Mouse (Mus musculus): Measurements from ENCODE around the gene Rin2. TPM values are rescaled to one million over a fixed set of nuclear protein-coding genes. Genes with fewer than 3 reads are reported as not detected.

The Rin2 gene
- polyA plus RNA-seq, 1 experiment from 2014 or later: 18.4 TPM

DNA sequence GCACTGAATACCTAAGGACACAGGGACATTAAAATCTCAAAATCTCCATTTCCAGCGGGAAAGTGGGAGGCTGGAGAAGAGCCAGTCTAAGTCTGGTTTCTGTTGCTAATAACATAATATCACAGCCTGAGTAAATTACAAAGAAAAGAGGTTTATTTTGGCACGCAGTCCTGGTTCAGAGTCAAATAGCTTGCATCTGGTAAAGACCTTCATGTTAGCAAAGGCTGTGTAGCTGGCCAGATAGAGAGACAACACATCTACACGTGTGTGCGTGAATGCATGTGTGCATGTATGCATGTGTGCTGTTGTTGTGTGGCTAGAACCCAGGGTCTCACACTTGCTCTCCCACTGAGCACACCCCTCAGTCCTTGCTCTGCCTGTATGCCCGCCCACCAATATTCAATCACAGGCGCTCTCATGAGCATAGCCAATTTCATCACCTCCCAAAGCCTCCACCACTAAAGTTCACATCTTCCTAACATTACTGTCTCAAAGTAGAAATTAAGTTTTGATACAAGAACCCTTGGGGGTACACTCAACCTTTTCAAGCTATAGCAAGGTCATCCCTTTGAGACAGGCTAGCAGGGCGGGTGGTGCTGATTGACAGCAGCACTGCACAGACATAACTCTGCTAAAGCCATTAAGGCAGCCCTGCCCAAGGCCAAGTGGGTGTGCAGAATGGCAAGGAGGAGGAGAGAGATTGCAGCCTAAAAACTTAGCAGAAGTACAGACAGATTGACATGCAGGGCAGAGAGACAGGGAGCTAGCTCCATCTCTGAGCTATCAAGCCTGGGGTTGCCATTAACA lies 95.9 kb downstream of the Rin2 start:
- 60% methylated on average over 7 of the region's 7 CpGs for WGBS
- H3K27ac ChIP-seq: peak overlapping the region; percentile 31; the same call in 1 of the 2 replicates
- peaks cover 25% of the 10 kb centered on the region for H3K4me1 ChIP-seq (replicated peaks)
- no peaks in the 10 kb centered on the region for H3K9me3 ChIP-seq (replicated peaks)
- no peaks in the 10 kb centered on the region for H3K36me3 ChIP-seq
- H3K4me3 ChIP-seq: no peak overlapping the region
- H3K4me2 ChIP-seq: no peak overlapping the region
- H3K27me3 ChIP-seq: no peaks in the 10 kb centered on the region
- H3K9ac ChIP-seq: no peak overlapping the region
- ATAC-seq (replicated peaks; ENCODE audit: insufficient number of reproducible peaks, insufficient read depth, low FRiP score, low read depth): no peak

DNA sequence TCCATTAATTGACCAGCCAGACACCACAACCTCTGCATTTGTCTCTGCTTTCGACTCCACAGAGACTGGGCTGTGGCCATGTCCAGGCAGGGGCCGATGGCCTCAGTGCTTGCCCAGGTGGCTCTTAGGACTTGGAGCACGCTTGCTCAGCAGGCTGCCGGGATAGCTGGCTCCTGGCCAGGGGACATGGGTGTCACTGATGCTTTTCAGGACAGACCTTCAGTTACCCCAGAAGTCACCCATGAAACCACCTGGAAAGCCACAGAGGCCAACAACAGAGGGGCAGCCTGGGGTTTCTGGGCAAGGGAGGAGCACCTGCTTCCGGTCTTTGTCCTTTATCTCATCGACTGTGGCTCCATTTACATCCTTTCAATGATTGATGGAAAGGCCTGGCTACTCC lies 108.2 kb downstream of the Rin2 start:
- H3K9ac ChIP-seq: no peak overlapping the region
- WGBS: 28% methylated on average over 6 of the region's 6 CpGs
- H3K9me3 ChIP-seq (replicated peaks): no peaks in the 10 kb centered on the region
- H3K27me3 ChIP-seq: no peaks in the 10 kb centered on the region
- H3K27ac ChIP-seq: no peak overlapping the region
- no peak overlapping the region for H3K4me3 ChIP-seq
- H3K4me2 ChIP-seq: no peak overlapping the region
- no peaks in the 10 kb centered on the region for H3K36me3 ChIP-seq
- ATAC-seq (replicated peaks; ENCODE audit: insufficient number of reproducible peaks, insufficient read depth, low FRiP score, low read depth): no peak
- H3K4me1 ChIP-seq (replicated peaks): peaks cover 35% of the 10 kb centered on the region

DNA sequence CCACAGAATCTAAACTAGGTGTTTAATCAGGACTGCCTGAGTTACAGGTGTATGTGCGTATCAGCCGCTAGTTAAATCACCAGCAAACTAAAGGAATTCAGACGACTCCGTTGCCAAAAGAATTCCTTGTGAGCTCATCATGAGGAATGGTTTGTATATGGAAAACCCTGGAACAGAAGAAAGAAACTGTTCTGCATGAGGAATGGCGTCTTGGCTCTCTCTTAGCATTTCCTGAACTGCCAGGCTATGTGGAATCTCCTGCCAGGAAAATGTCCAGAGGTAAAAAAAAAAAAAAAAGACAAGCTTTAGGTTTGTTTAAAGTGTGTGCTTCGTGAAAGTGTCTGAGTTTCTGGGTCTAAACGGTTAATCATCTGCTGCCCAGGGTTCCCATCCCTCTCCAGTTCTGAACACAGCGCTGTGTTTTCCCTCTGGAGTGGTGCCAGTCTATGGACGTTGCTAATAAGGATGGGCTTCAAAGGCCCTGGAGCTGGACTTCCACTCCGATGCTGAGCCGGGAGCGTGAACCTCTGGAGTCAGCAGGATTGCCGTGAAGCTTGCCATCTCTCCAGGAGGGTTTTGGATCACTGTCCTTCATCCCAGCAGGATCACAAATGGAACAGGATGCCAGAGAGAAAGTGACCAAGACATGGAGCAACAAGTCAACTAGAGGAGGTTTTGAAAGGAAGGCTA lies 109.4 kb downstream of the Rin2 start:
- peak overlapping the region; percentile 79 for H3K27ac ChIP-seq
- no peak overlapping the region for H3K4me2 ChIP-seq
- no peaks in the 10 kb centered on the region for H3K36me3 ChIP-seq
- no peaks in the 10 kb centered on the region for H3K27me3 ChIP-seq
- 50% methylated on average over 13 of the region's 13 CpGs for WGBS
- H3K9me3 ChIP-seq (replicated peaks): no peaks in the 10 kb centered on the region
- H3K9ac ChIP-seq: no peak overlapping the region
- no peak overlapping the region for H3K4me3 ChIP-seq
- ATAC-seq (replicated peaks; ENCODE audit: insufficient number of reproducible peaks, insufficient read depth, low FRiP score, low read depth): no peak
- H3K4me1 ChIP-seq (replicated peaks): peaks cover 35% of the 10 kb centered on the region

DNA sequence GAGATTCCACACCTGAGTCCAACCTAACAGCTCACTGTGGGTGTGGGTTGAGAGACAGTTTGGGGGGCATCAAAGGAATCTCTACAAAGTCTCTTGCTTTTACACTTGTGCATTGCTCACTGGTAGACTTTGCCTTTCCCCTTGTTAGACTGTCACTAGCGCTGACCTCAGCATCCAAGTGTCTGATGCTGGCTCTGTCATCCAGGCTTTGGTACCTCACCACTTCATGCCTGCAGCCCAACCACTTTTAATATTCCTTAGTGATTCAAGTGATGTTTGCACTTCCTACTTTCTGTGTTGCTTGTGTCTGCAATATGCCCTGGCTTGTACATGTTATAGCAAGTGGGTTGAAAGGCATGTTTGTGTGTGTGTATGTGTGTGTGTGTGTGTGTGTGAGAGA lies 109.9 kb downstream of the Rin2 start:
- Histone ChIP-seq H3K4me1 (replicated peaks) (peaks cover 35% of the 10 kb centered on the region), H3K27me3 (no peaks in the 10 kb centered on the region), H3K4me2 (no peak overlapping the region), H3K27ac (peak overlapping the region; percentile 79), H3K9me3 (replicated peaks) (no peaks in the 10 kb centered on the region), H3K9ac (no peak overlapping the region), H3K36me3 (no peaks in the 10 kb centered on the region), H3K4me3 (no peak overlapping the region)
- WGBS: 63% methylated on average over 1 of the region's 1 CpGs
- ATAC-seq (replicated peaks; ENCODE audit: insufficient number of reproducible peaks, insufficient read depth, low FRiP score, low read depth): no peak

DNA sequence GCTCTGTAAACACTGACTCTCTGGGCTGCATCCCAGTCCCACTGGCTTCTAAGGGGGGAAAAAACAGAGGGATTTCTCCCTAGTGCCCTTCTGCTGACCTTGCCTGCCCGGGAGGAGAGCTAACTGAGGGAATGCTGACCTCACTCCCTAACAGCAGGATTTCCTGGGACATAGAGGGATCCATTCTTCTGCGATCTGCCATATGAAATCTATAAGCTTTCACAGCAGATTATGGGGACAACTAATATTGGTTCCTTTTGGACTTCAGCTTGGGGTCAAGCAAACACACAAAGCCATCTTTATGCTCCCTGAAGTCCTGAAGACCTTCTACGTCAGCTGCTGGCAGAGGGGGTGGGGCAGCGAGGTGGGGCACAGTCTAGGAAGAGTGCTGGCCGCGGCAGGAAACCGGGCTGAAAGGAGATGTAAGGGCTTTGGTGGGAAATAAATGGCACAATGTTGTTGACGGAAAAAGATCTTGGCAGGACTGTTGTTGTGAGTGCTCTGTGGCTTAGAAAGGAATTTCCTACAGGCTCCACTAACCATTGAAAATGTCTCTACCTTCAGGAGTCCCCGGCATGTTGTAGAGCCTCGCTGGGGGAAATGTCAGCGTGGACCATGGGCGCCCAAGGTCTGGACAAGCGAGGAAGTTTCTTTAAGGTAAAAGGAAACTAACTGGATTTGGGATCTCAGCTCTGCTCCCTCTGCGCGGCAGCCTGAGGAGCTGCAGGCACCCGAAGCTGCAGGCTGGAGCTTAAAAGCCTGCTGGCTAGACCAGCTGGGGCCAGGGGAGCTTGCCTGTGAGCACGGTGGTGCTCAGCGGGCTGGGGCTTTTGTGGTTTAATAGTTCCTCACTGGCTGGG lies 111.0 kb downstream of the Rin2 start:
- Histone ChIP-seq H3K4me2 (peak overlapping the region; percentile 63), H3K9ac (peak overlapping the region; percentile 52), H3K27me3 (no peaks in the 10 kb centered on the region), H3K4me1 (replicated peaks) (peaks cover 35% of the 10 kb centered on the region), H3K9me3 (replicated peaks) (no peaks in the 10 kb centered on the region), H3K36me3 (no peaks in the 10 kb centered on the region), H3K4me3 (peak overlapping the region; percentile 44), H3K27ac (peak overlapping the region; percentile 79)
- ATAC-seq (replicated peaks; ENCODE audit: insufficient number of reproducible peaks, insufficient read depth, low FRiP score, low read depth): peak; percentile 68
- under 1% methylated on average over 18 of the region's 18 CpGs for WGBS

DNA sequence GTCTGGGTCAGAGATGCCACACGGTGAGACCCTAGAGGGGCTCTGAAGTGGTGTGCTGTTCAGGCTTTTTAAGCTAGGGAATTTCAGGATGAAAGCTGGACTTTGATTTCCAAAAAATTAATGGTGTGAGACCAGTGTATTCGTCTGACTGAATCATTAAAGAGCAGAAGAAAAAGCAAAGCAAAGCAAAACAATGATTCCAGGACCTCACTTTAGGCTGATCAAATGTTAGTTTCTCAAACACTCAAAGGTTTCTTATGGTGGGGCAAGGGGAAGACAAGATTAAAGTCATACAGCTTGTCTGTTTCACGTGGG lies 111.6 kb downstream of the Rin2 start:
- Histone ChIP-seq H3K9me3 (replicated peaks) (no peaks in the 10 kb centered on the region), H3K4me3 (peak overlapping the region; percentile 44), H3K9ac (peak overlapping the region; percentile 52), H3K4me2 (peak overlapping the region; percentile 63), H3K27ac (peak overlapping the region; percentile 79), H3K27me3 (no peaks in the 10 kb centered on the region), H3K36me3 (no peaks in the 10 kb centered on the region), H3K4me1 (replicated peaks) (peaks cover 35% of the 10 kb centered on the region)
- no peak for ATAC-seq (replicated peaks; ENCODE audit: insufficient number of reproducible peaks, insufficient read depth, low FRiP score, low read depth)
- 12% methylated on average over 3 of the region's 3 CpGs for WGBS

DNA sequence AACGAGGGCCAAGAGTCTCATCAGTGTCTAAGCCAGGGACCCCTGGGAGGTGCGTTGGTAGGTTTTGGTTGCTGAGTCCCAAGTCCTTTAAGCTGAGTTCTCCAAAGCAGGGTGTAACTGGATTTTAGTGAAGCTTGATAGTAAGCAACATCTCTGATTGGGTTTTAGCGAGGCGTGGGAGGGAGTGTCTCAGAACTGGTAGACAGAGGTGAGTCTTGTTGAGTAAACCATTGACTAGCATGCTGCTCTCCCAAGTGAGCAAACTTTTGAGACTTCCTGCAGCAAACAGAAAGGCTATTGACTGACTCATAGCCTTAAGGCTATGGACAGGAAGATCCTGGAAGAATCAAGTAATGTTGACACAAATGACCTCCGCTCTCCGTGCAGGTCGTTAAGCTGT lies 112.5 kb downstream of the Rin2 start:
- ATAC-seq (replicated peaks; ENCODE audit: insufficient number of reproducible peaks, insufficient read depth, low FRiP score, low read depth): no peak
- no peaks in the 10 kb centered on the region for H3K27me3 ChIP-seq
- H3K27ac ChIP-seq: 0 out of 2 replicates have a peak overlapping the region, but pooled peaks have one; percentile 79
- peak overlapping the region; percentile 63 for H3K4me2 ChIP-seq
- H3K4me1 ChIP-seq (replicated peaks): peaks cover 35% of the 10 kb centered on the region
- no peak overlapping the region for H3K4me3 ChIP-seq
- H3K36me3 ChIP-seq: no peaks in the 10 kb centered on the region
- no peaks in the 10 kb centered on the region for H3K9me3 ChIP-seq (replicated peaks)
- WGBS: 62% methylated on average over 7 of the region's 7 CpGs
- H3K9ac ChIP-seq: no peak overlapping the region

DNA sequence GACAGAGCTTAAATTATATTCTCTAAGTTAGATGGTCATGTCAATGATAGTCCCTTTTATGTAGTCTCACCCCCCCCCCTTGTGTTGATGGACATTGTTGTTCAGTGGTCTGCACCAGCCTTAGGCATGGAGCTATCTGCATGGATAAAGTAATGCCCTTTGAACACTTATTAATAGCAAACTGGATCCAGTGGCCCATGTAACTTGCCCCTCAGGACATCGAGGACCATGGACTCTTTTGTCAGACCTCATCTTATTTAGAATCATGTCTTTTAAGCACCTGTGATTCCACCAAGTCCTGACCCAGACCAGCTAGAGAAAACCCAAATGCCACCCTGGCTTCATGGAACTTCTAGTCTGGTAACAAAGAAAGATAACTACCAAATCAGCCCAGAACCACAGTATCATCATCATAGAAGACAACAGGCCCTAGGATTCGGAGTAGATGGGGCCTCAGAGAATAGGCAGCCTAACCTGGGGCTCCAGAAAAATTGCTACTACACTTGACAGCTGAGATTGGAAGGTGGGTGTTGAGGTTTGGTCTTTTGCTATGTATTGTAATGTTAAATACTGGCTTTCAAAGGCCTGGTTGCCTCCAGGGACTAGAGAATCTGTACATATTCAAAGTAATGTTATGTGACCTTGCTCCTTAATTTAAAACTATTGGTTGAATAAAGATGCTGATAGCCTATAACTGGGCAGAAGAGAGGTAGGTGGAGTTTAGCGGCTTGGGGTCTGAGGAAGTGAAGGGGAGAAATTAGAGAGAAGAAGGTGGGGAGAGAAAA lies 113.7 kb downstream of the Rin2 start:
- no peak overlapping the region for H3K9ac ChIP-seq
- no peak overlapping the region for H3K27ac ChIP-seq
- no peak overlapping the region for H3K4me2 ChIP-seq
- ATAC-seq (replicated peaks; ENCODE audit: insufficient number of reproducible peaks, insufficient read depth, low FRiP score, low read depth): no peak
- H3K4me3 ChIP-seq: no peak overlapping the region
- no peaks in the 10 kb centered on the region for H3K9me3 ChIP-seq (replicated peaks)
- WGBS: 92% methylated on average over 3 of the region's 3 CpGs
- no peaks in the 10 kb centered on the region for H3K27me3 ChIP-seq
- no peaks in the 10 kb centered on the region for H3K36me3 ChIP-seq
- peaks cover 30% of the 10 kb centered on the region for H3K4me1 ChIP-seq (replicated peaks)

DNA sequence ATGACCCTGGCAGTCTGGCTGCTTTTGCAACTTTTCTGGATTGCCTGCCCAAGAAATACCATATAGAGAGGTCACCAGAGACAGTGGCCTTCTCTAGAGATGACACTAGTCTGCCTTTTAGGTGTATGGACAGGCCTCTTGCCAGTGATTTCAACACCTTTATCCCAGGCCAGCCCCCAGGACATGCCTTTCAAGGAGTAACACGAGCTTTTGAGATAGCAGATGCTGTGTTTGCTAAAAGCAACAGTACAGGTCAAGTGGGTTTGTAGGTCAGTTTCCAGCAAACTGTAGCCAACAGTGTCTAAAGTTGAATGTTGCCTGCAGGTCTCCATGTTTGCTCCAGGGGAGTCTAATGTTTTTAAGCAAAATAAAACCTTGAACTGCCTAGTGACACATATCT lies 118.7 kb downstream of the Rin2 start:
- 0 out of 2 replicates have a peak, but pooled peaks cover 3% of the 10 kb centered on the region for H3K36me3 ChIP-seq
- H3K4me1 ChIP-seq (replicated peaks): peaks cover 13% of the 10 kb centered on the region
- no peak overlapping the region for H3K27ac ChIP-seq
- ATAC-seq (replicated peaks; ENCODE audit: insufficient number of reproducible peaks, insufficient read depth, low FRiP score, low read depth): no peak
- no peak overlapping the region for H3K9ac ChIP-seq
- H3K9me3 ChIP-seq (replicated peaks): no peaks in the 10 kb centered on the region
- no peak overlapping the region for H3K4me2 ChIP-seq
- H3K4me3 ChIP-seq: no peak overlapping the region
- WGBS: 9% methylated on average over 1 of the region's 1 CpGs
- no peaks in the 10 kb centered on the region for H3K27me3 ChIP-seq

DNA sequence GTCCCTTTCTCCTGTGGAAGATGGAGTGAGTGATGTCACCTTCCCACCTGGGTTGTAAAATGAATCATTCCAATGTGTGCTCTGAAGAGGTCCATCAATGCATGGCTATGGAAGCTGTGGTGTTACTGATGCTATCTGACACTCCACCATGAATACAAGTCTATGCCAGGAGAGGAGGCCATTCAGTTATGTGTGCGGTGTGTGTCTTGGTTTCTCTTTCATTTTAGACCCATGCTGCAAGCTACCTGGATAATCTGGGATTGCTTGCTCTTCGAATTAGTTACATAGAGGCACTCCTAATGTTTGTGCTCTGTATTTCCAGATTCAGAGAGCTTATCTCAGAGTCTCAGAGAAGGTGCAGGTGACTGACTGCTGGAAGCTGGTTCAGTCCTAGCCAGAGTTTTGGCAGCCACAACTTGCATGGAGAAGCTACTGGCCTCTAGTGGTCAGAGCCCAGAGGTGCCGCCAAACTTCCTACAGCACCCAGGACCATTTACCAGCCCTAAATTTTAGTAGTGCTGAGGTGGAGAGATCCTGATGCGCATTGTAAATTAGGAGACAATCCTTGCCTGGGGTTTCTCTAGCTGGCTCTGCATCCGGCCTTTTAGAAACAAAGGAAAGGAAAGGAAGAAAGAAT lies 119.4 kb downstream of the Rin2 start:
- Histone ChIP-seq H3K36me3 (0 out of 2 replicates have a peak, but pooled peaks cover 3% of the 10 kb centered on the region), H3K4me3 (no peak overlapping the region), H3K27ac (no peak overlapping the region), H3K27me3 (no peaks in the 10 kb centered on the region), H3K9me3 (replicated peaks) (no peaks in the 10 kb centered on the region), H3K9ac (no peak overlapping the region), H3K4me1 (replicated peaks) (peaks cover 13% of the 10 kb centered on the region), H3K4me2 (no peak overlapping the region)
- 29% methylated on average over 5 of the region's 5 CpGs for WGBS
- ATAC-seq (replicated peaks; ENCODE audit: insufficient number of reproducible peaks, insufficient read depth, low FRiP score, low read depth): no peak

Data from heart, embryonic 15.5 days (tissue).